Mouse (Mus musculus) brain, embryonic 14.5 days (tissue): ENCODE measurements around the gene Tbc1d10c. TPM values are rescaled to one million over a fixed set of nuclear protein-coding genes. Genes with fewer than 3 reads are reported as not detected.

Experiments
- DNase-seq: peaks from one replicate; pipeline ENCODE4 v3.0.0-alpha.2; 2011; ENCODE audit warnings: low read depth
- CTCF ChIP-seq: fragments of 200-500 bp; IDR thresholded peaks from 2 replicates; pipeline ENCODE4 v1.5.1; 2012; ENCODE audit warnings: inconsistent platforms, mild to moderate bottlenecking, moderate library complexity, borderline replicate concordance; ENCODE audit not compliant: insufficient read depth, insufficient read length; ENCODE audit errors: extremely low read depth
- POLR2A ChIP-seq: fragments of 200-500 bp; IDR thresholded peaks from 2 replicates; pipeline ENCODE4 v1.6.1; 2012; ENCODE audit warnings: mild to moderate bottlenecking, inconsistent platforms, borderline replicate concordance; ENCODE audit not compliant: poor library complexity, insufficient read depth, insufficient read length, severe bottlenecking; ENCODE audit errors: extremely low read depth
- polyA plus RNA-seq: library from polyadenylated mRNA; depleted of rRNA; stranded (reverse); fragments of >200 nt; gene quantifications from 2 replicates; pipeline ENCODE4 v1.2.3, GENCODE M21; 2012

The Tbc1d10c gene
- polyA plus RNA-seq, 1 experiment: 1.8 TPM

DNA sequence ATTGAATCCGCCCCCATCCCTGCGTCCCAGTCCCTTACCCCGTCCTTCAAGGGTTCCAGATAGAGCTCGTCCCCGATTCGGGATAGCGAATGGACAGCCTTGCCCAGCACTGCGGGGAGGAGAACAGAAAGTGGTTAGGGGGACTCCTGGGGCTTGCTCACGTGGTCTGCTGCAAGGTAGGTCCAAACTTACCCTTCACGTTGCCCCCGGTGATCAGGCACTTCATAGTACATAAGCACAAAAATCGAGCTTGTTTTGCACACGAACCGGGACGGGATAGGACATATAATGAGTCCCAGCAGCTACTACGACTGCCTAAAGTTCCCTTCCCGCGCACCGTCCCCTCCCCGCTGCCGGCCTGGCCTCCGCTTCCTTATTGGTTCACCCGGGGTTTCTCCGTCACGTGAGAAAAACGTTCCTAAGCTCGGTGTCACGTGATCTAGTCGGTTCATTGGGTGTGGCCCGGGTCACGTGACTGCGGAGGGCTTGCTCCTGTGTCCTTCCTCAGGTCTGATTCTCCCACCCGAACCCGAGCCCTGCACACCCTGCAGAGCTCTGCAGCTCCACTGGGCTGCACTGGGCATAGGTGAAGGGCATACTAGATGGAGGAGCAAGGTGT is 10.3 kb upstream of the Tbc1d10c start, which contains the start of gene Rad9a:
Gene Rad9a (minus strand): TSS at position 372 of the 619 bp plus-strand sequence.
- DNase-seq: peak; percentile 98

GRCm38 (mm10) chr19:4197180-4197579 is 6.1 kb upstream of the Tbc1d10c start:
- DNase-seq: no peak
- TF ChIP-seq CTCF (no peak), POLR2A (no peak)

More for the DNA sequence above, 10.3 kb upstream of the Tbc1d10c start, which contains the start of gene Rad9a:
- TF ChIP-seq CTCF (no peak), POLR2A (peak; percentile 30; the same call in 1 of the 2 replicates)

- TF ChIP-seq CTCF (no peak), POLR2A (no peak)
- no peak for DNase-seq
These were observed 5.5 kb upstream of the Tbc1d10c start for GRCm38 (mm10) chr19:4196548-4196947.

DNA sequence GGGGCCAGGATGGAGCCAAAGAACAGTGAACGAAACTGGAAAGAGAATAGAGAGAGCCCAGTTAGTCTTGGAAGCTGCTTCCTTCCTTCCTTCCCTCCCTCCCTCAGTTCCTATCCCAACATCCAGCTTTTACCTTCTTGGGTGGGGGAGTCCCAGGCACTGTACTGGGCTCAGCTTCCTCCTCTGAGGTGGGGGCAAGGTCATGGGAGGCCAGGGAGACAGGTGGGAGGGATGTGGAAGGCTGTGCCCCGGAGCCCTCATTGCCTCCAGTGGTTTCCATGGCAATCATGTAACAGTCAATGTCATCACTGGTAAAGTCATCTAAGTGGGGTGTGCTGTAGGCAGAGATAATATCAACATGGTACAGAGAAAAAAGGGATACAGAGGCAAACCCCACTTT is 5.0 kb upstream of the Tbc1d10c start:
- TF ChIP-seq CTCF: no peak
- no peak for TF ChIP-seq POLR2A

GRCm38 (mm10) chr19:4194776-4195650 is 3.9 kb upstream of the Tbc1d10c start:
- peak; percentile 51 for DNase-seq
- TF ChIP-seq POLR2A (no peak), CTCF (no peak)

More for the DNA sequence above, 5.0 kb upstream of the Tbc1d10c start:
- DNase-seq: no peak

GRCm38 (mm10) chr19:4194021-4194724 is 3.1 kb upstream of the Tbc1d10c start:
- TF ChIP-seq CTCF: no peak
- no peak for TF ChIP-seq POLR2A
- no peak for DNase-seq

DNA sequence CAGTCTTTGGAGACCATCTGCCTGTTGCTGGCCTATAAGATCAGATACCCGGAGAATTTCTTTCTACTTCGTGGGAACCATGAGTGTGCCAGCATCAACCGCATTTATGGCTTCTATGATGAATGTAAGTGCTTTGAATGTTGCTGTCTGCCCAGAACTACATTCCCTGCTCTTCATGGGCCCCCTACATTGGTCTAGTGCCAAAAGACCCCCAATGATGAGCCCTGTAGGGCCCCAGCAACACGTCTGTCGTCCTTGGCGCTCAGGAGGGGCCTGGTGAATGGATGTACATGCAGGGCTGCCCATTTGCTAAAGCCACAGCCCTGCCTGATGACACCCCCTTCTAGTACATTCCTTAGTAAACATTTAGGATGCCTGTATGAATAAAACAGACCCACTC is 2.0 kb upstream of the Tbc1d10c start:
- DNase-seq: no peak
- TF ChIP-seq POLR2A: no peak
- no peak for TF ChIP-seq CTCF

DNA sequence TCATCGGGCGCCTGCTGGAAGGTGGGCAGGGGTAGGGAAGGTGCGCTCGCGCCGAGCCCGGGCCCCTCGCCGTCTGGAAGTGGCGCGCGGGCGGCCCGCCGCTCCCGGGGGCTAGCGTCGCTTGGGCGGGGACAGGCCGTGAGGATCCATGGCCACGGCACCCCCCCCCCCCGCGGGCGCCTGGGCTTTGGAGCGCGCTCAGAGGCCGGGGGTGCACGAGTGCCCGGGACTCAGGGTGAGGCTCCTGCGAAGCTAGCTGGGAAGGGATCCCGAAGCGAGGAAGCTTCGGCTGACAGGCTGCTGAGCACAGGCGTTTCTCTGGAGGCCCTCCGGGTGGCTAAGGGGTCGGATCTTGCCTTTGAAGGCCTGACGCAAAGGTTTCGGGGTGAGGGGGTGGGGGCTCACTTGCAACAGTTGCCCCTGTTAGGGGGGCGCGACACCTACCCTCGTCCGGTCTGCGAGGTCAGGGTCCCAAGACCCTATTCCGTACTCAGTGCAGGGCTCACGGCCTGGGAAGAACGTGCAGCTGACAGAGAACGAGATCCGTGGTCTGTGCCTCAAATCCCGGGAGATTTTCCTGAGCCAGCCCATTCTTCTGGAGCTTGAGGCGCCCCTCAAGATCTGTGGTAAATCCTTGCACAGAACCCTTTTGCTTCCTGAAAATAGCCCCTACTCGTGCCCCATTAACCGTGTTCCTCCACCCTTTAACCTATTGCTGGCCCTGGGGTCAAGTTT is 1.3 kb upstream of the Tbc1d10c start:
- TF ChIP-seq POLR2A (no peak), CTCF (no peak)
- peak; percentile 48 for DNase-seq

GRCm38 (mm10) chr19:4191528-4192250 is 605 bp upstream of the Tbc1d10c start, which contains the start of gene Ppp1ca:
Ppp1ca (plus strand) TSS chr19:4192065.
- peak; percentile 97 for DNase-seq
- TF ChIP-seq CTCF: peak; percentile 70; the same call in 1 of the 2 replicates
- TF ChIP-seq POLR2A: peak; percentile 96
